Mouse (Mus musculus) layer of hippocampus, adult 9-10 months (tissue): ENCODE measurements around the gene Slc12a8.

ENCODE experiments used
- DNase-seq: peaks from one replicate; pipeline ENCODE4 v3.0.0; 2022; ENCODE audit warnings: low spot score

Slc12a8 gene

GRCm38 (mm10) chr16:33675151-33675847 lies 158.2 kb downstream of the Slc12a8 start:
- DNase-seq, result no peak

- no peak for DNase-seq
Observed at GRCm38 (mm10) chr16:33675848-33676184, 158.7 kb downstream of the Slc12a8 start.

- DNase-seq, result no peak
Observed at GRCm38 (mm10) chr16:33676347-33677312, 159.5 kb downstream of the Slc12a8 start.

- no peak for DNase-seq
Observed at GRCm38 (mm10) chr16:33677313-33677690, 160.2 kb downstream of the Slc12a8 start.

GRCm38 (mm10) chr16:33677901-33678300 lies 160.8 kb downstream of the Slc12a8 start:
- DNase-seq, result no peak

GRCm38 (mm10) chr16:33680271-33680670 lies 163.1 kb downstream of the Slc12a8 start:
- DNase-seq, result no peak

GRCm38 (mm10) chr16:33680816-33681215 lies 163.7 kb downstream of the Slc12a8 start:
- DNase-seq, result no peak

GRCm38 (mm10) chr16:33681661-33682060 lies 164.5 kb downstream of the Slc12a8 start:
- DNase-seq, result no peak

GRCm38 (mm10) chr16:33682651-33683050 lies 165.5 kb downstream of the Slc12a8 start:
- DNase-seq, result no peak

GRCm38 (mm10) chr16:33683206-33684161 lies 166.4 kb downstream of the Slc12a8 start:
- no peak for DNase-seq

- no peak for DNase-seq
Observed at GRCm38 (mm10) chr16:33684162-33684702, 167.1 kb downstream of the Slc12a8 start, which contains the start of gene Heg1. TSS of gene Heg1 (plus strand) at chr16:33684370.

- no peak for DNase-seq
Observed at GRCm38 (mm10) chr16:33684703-33685701, 167.9 kb downstream of the Slc12a8 start.

- no peak for DNase-seq
Observed at GRCm38 (mm10) chr16:33686056-33686455, 168.9 kb downstream of the Slc12a8 start.

GRCm38 (mm10) chr16:33687724-33688123 lies 170.6 kb downstream of the Slc12a8 start:
- no peak for DNase-seq

GRCm38 (mm10) chr16:33690975-33691747 lies 174.0 kb downstream of the Slc12a8 start:
- no peak for DNase-seq

- DNase-seq, result no peak
Observed at GRCm38 (mm10) chr16:33693553-33693952, 176.4 kb downstream of the Slc12a8 start.

- no peak for DNase-seq
Observed at GRCm38 (mm10) chr16:33696811-33697575, 179.9 kb downstream of the Slc12a8 start.

- no peak for DNase-seq
Observed at GRCm38 (mm10) chr16:33697576-33698276, 180.6 kb downstream of the Slc12a8 start.
